Mouse (Mus musculus): ENCODE measurements around the gene Hspbp1. TPM values are rescaled to one million over a fixed set of nuclear protein-coding genes. Genes with fewer than 3 reads are reported as not detected.

Gene Hspbp1
- total RNA-seq (2021) = 10 to 100 TPM; 22.4 to 24.9 TPM
- long read RNA-seq, experiment 1, partial matches to known transcripts = 3 of 28 reads
- long read RNA-seq, experiment 1, other reads (novel, unspliced or antisense) = 21 of 28 reads
- long read RNA-seq, experiment 2, partial matches to known transcripts = 8 of 44 reads
- long read RNA-seq, experiment 2, other reads (novel, unspliced or antisense) = 34 of 44 reads

GRCm38 (mm10) chr7:4684632-4685417 is at the start of gene Hspbp1:
Gene Hspbp1 (minus strand): TSS chr7:4685068.
- intact Hi-C loops (cut with DNase I) = loop anchor here (2.0 kb wide), 1 partner anchor 56 kb away; the partner anchor contains the start of gene Kmt5c
- DNase-seq = peak; percentile 88 to 89

- intact Hi-C loops (cut with DNase I) = no loop called here
- DNase-seq = no peak
Observed at GRCm38 (mm10) chr7:4732968-4733392, 48.1 kb upstream of the Hspbp1 start.

GRCm38 (mm10) chr7:4731090-4731489 is 46.2 kb upstream of the Hspbp1 start:
- DNase-seq = no peak
- intact Hi-C loops (cut with DNase I) = no loop called here

- intact Hi-C loops (cut with DNase I) = no loop called here
- DNase-seq = no peak
Observed at GRCm38 (mm10) chr7:4725169-4725568, 40.3 kb upstream of the Hspbp1 start, which contains the start of gene Tmem150b. Gene Tmem150b (minus strand): TSS chr7:4725249.

- no peak for DNase-seq
- intact Hi-C loops (cut with DNase I) = no loop called here
Observed at GRCm38 (mm10) chr7:4724359-4724758, 39.5 kb upstream of the Hspbp1 start.

- no peak for DNase-seq
- intact Hi-C loops (cut with DNase I) = no loop called here
Observed at GRCm38 (mm10) chr7:4723508-4723907, 38.6 kb upstream of the Hspbp1 start.

- DNase-seq = no peak
- intact Hi-C loops (cut with DNase I) = no loop called here
Observed at GRCm38 (mm10) chr7:4719276-4719675, 34.4 kb upstream of the Hspbp1 start.

GRCm38 (mm10) chr7:4716955-4717354 is 32.1 kb upstream of the Hspbp1 start:
- intact Hi-C loops (cut with DNase I) = no loop called here
- DNase-seq = no peak

GRCm38 (mm10) chr7:4712594-4712993 is 27.7 kb upstream of the Hspbp1 start:
- DNase-seq = no peak
- intact Hi-C loops (cut with DNase I) = no loop called here

- intact Hi-C loops (cut with DNase I) = no loop called here
- DNase-seq = no peak
Observed at GRCm38 (mm10) chr7:4705098-4705497, 20.2 kb upstream of the Hspbp1 start.

GRCm38 (mm10) chr7:4703195-4703594 is 18.3 kb upstream of the Hspbp1 start:
- DNase-seq = no peak
- intact Hi-C loops (cut with DNase I) = no loop called here

- no peak for DNase-seq
- intact Hi-C loops (cut with DNase I) = no loop called here
Observed at GRCm38 (mm10) chr7:4702334-4702733, 17.5 kb upstream of the Hspbp1 start.

- DNase-seq = no peak
- intact Hi-C loops (cut with DNase I) = no loop called here
Observed at GRCm38 (mm10) chr7:4693004-4693403, 8.1 kb upstream of the Hspbp1 start.

GRCm38 (mm10) chr7:4690951-4691653 is 6.2 kb upstream of the Hspbp1 start:
- no peak for DNase-seq
- intact Hi-C loops (cut with DNase I) = no loop called here

- intact Hi-C loops (cut with DNase I) = no loop called here
- DNase-seq = peak in 1 of 2 experiments; percentile 51
Observed at GRCm38 (mm10) chr7:4690387-4690786, 5.5 kb upstream of the Hspbp1 start, which contains the start of gene Brsk1. Gene Brsk1 (plus strand): TSS chr7:4690604.

- intact Hi-C loops (cut with DNase I) = loop anchor here (2.0 kb wide), 1 partner anchor 57 kb away; the partner anchor contains the start of gene Kmt5c
- DNase-seq = no peak
Observed at GRCm38 (mm10) chr7:4684203-4684602, 665 bp downstream of the Hspbp1 start.

GRCm38 (mm10) chr7:4683307-4683706 is 1.6 kb downstream of the Hspbp1 start:
- intact Hi-C loops (cut with DNase I) = no loop called here

GRCm38 (mm10) chr7:4675200-4675599 is 9.7 kb downstream of the Hspbp1 start:
- intact Hi-C loops (cut with DNase I) = no loop called here
- DNase-seq = no peak

More at GRCm38 (mm10) chr7:4683307-4683706, 1.6 kb downstream of the Hspbp1 start:
- DNase-seq = no peak

GRCm38 (mm10) chr7:4674114-4674731 is 10.6 kb downstream of the Hspbp1 start:
- DNase-seq = no peak
- intact Hi-C loops (cut with DNase I) = no loop called here

- DNase-seq = no peak
- intact Hi-C loops (cut with DNase I) = no loop called here
Observed at GRCm38 (mm10) chr7:4671956-4672355, 12.9 kb downstream of the Hspbp1 start.
